Mouse (Mus musculus): ENCODE results near the gene Fam219b. TPM values are rescaled to one million over a fixed set of nuclear protein-coding genes. Genes with fewer than 3 reads are reported as not detected.

Gene Fam219b
- polyA plus RNA-seq, 1 experiment from 2014 or later = 4.6 TPM

GRCm38 (mm10) chr9:57501452-57501851 lies 35.9 kb upstream of the Fam219b start:
- H3K36me3 ChIP-seq (replicated peaks; ENCODE audit: insufficient read depth, low read length) = no peaks in the 10 kb centered on the region
- peaks cover 60% of the 10 kb centered on the region for H3K27me3 ChIP-seq (ENCODE audit: insufficient read depth, low read length)
- no peak overlapping the region for H3K9ac ChIP-seq (replicated peaks)
- no peak overlapping the region for H3K27ac ChIP-seq (ENCODE audit: low read depth)
- TF ChIP-seq EP300 (IDR thresholded peaks at IDR 0.05; ENCODE audit: low read depth) (no peak), CTCF (IDR thresholded peaks at IDR 0.05; ENCODE audit: low read depth) (no peak)
- ATAC-seq (no peak), DNase-seq (no peak)
- H3K4me3 ChIP-seq (ENCODE audit: low read depth, low read length) = no peak overlapping the region
- no peak overlapping the region for H3K4me2 ChIP-seq (ENCODE audit: low read depth, low read length)
- WGBS (ENCODE audit: insufficient replicate concordance) = 12% methylated on average over 13 of the region's 13 CpGs
- H3K4me1 ChIP-seq (ENCODE audit: insufficient read depth) = peaks cover 35% of the 10 kb centered on the region
- H3K9me3 ChIP-seq (ENCODE audit: low read length) = no peaks in the 10 kb centered on the region

GRCm38 (mm10) chr9:57501861-57502260 lies 35.5 kb upstream of the Fam219b start:
- peaks cover 35% of the 10 kb centered on the region for H3K4me1 ChIP-seq (ENCODE audit: insufficient read depth)
- no peak for ATAC-seq
- H3K27ac ChIP-seq (ENCODE audit: low read depth) = no peak overlapping the region
- H3K27me3 ChIP-seq (ENCODE audit: insufficient read depth, low read length) = peaks cover 60% of the 10 kb centered on the region
- WGBS (ENCODE audit: insufficient replicate concordance) = 3% methylated on average over 20 of the region's 20 CpGs
- TF ChIP-seq EP300 (IDR thresholded peaks at IDR 0.05; ENCODE audit: low read depth) = no peak
- TF ChIP-seq CTCF (IDR thresholded peaks at IDR 0.05; ENCODE audit: low read depth) = no peak
- no peak for DNase-seq
- no peak overlapping the region for H3K4me3 ChIP-seq (ENCODE audit: low read depth, low read length)
- no peak overlapping the region for H3K9ac ChIP-seq (replicated peaks)
- H3K9me3 ChIP-seq (ENCODE audit: low read length) = no peaks in the 10 kb centered on the region
- no peaks in the 10 kb centered on the region for H3K36me3 ChIP-seq (replicated peaks; ENCODE audit: insufficient read depth, low read length)
- H3K4me2 ChIP-seq (ENCODE audit: low read depth, low read length) = no peak overlapping the region

- Histone ChIP-seq H3K4me3 (ENCODE audit: low read depth, low read length) (peak overlapping the region; percentile 46), H3K4me2 (ENCODE audit: low read depth, low read length) (peak overlapping the region; percentile 76; the same call in 1 of the 2 replicates), H3K36me3 (replicated peaks; ENCODE audit: insufficient read depth, low read length) (no peaks in the 10 kb centered on the region), H3K27ac (ENCODE audit: low read depth) (no peak overlapping the region), H3K27me3 (ENCODE audit: insufficient read depth, low read length) (peaks cover 60% of the 10 kb centered on the region), H3K4me1 (ENCODE audit: insufficient read depth) (peaks cover 29% of the 10 kb centered on the region), H3K9ac (replicated peaks) (no peak overlapping the region), H3K9me3 (ENCODE audit: low read length) (no peaks in the 10 kb centered on the region)
- DNase-seq (no peak), ATAC-seq (no peak)
- TF ChIP-seq CTCF (IDR thresholded peaks at IDR 0.05; ENCODE audit: low read depth) (no peak), EP300 (IDR thresholded peaks at IDR 0.05; ENCODE audit: low read depth) (no peak)
- WGBS (ENCODE audit: insufficient replicate concordance) = 8% methylated on average over 23 of the region's 23 CpGs
These were observed 34.3 kb upstream of the Fam219b start for GRCm38 (mm10) chr9:57502911-57503621.

- peak within 1 kb of the TSS; percentile 76 for H3K4me2 ChIP-seq (ENCODE audit: low read depth, low read length)
- 2% methylated on average over 46 of the region's 46 CpGs for WGBS (ENCODE audit: insufficient replicate concordance)
- H3K27me3 ChIP-seq (ENCODE audit: insufficient read depth, low read length) = peaks cover 60% of the 10 kb centered on the region
- H3K4me3 ChIP-seq (ENCODE audit: low read depth, low read length) = peak within 1 kb of the TSS; percentile 46
- H3K4me1 ChIP-seq (ENCODE audit: insufficient read depth) = peaks cover 29% of the 10 kb centered on the region
- TF ChIP-seq CTCF (IDR thresholded peaks at IDR 0.05; ENCODE audit: low read depth) (no peak), EP300 (IDR thresholded peaks at IDR 0.05; ENCODE audit: low read depth) (no peak)
- H3K9ac ChIP-seq (replicated peaks) = no peak within 1 kb of the TSS
- H3K9me3 ChIP-seq (ENCODE audit: low read length) = no peaks in the 10 kb centered on the region
- DNase-seq (peak; percentile 56), ATAC-seq (peak; percentile 28; the same call in 1 of the 2 replicates)
- no peak within 1 kb of the TSS for H3K27ac ChIP-seq (ENCODE audit: low read depth)
- no peaks in the 10 kb centered on the region for H3K36me3 ChIP-seq (replicated peaks; ENCODE audit: insufficient read depth, low read length)
These were observed 33.5 kb upstream of the Fam219b start, which contains the start of gene Rpp25 for GRCm38 (mm10) chr9:57503622-57504380. Gene Rpp25, plus strand, starts transcription at chr9:57504026.

- WGBS (ENCODE audit: insufficient replicate concordance) = 2% methylated on average over 33 of the region's 34 CpGs
- Histone ChIP-seq H3K4me1 (ENCODE audit: insufficient read depth) (peaks cover 29% of the 10 kb centered on the region), H3K36me3 (replicated peaks; ENCODE audit: insufficient read depth, low read length) (no peaks in the 10 kb centered on the region), H3K9ac (replicated peaks) (no peak overlapping the region), H3K9me3 (ENCODE audit: low read length) (no peaks in the 10 kb centered on the region), H3K27ac (ENCODE audit: low read depth) (no peak overlapping the region), H3K27me3 (ENCODE audit: insufficient read depth, low read length) (peaks cover 60% of the 10 kb centered on the region), H3K4me2 (ENCODE audit: low read depth, low read length) (peak overlapping the region; percentile 76), H3K4me3 (ENCODE audit: low read depth, low read length) (peak overlapping the region; percentile 46)
- ATAC-seq (peak; percentile 38; the same call in 1 of the 2 replicates), DNase-seq (peak; percentile 73)
- TF ChIP-seq EP300 (IDR thresholded peaks at IDR 0.05; ENCODE audit: low read depth) = no peak
- TF ChIP-seq CTCF (IDR thresholded peaks at IDR 0.05; ENCODE audit: low read depth) = peak; percentile 66
These were observed 33.0 kb upstream of the Fam219b start for GRCm38 (mm10) chr9:57504381-57504700.

- Histone ChIP-seq H3K9me3 (ENCODE audit: low read length) (no peaks in the 10 kb centered on the region), H3K27me3 (ENCODE audit: insufficient read depth, low read length) (peaks cover 60% of the 10 kb centered on the region), H3K4me2 (ENCODE audit: low read depth, low read length) (0 out of 2 replicates have a peak overlapping the region, but pooled peaks have one; percentile 76), H3K27ac (ENCODE audit: low read depth) (no peak overlapping the region), H3K9ac (replicated peaks) (no peak overlapping the region), H3K36me3 (replicated peaks; ENCODE audit: insufficient read depth, low read length) (no peaks in the 10 kb centered on the region), H3K4me1 (ENCODE audit: insufficient read depth) (peaks cover 29% of the 10 kb centered on the region), H3K4me3 (ENCODE audit: low read depth, low read length) (no peak overlapping the region; the same call in 1 of the 2 replicates)
- DNase-seq (no peak), ATAC-seq (no peak)
- WGBS (ENCODE audit: insufficient replicate concordance) = 47% methylated on average over 10 of the region's 10 CpGs
- TF ChIP-seq CTCF (IDR thresholded peaks at IDR 0.05; ENCODE audit: low read depth) = no peak
- TF ChIP-seq EP300 (IDR thresholded peaks at IDR 0.05; ENCODE audit: low read depth) = no peak
These were observed 32.4 kb upstream of the Fam219b start for GRCm38 (mm10) chr9:57504891-57505290.

All from liver, postnatal 0 days (tissue).